Mouse (Mus musculus): ENCODE measurements at regions not wholly inside any gene's neighbourhood (a gene's known extent, or its start where the extent isn't known, plus 50 kb on each side); places are given as distances from the start of the nearest gene placed in this dataset.

DNA sequence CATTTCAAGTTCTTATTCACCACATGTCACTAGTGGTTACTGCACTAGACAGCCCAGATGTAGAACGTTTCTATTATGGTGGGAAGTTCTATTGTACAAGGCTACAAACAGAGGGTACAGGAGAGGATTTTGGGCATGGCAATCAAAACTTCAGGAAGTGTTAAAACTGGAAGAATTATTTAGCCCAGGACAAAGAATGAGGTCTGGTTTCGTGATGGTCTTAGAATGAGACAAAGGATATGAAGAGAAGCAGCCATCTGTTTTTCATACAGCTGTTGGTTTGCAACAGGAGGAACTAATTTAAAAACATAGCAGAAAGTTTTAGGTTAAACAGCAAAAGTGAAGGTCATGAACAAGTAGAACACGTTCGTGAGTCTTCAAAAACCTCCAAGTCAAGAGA is 179.2 kb upstream of the C030005K15Rik start:
- TF ChIP-seq CTCF (IDR thresholded peaks at IDR 0.05; ENCODE audit: low read depth) (no peak), EP300 (IDR thresholded peaks at IDR 0.05; ENCODE audit: low read depth) (no peak)

All from liver, postnatal 0 days (tissue).